Comparison of ENCODE assay signal across 16 mouse cellular contexts in genomic region chr8:121450211-121450610, GRCm38 (mm10).
"Had no signal": no experiment of that assay in that cellular context is flagged by ENCODE, and none has a peak within 500 bp of the region (broad histone marks: within the 10 kb centered on the region; RNA-seq: fewer than 3 reads in every experiment).

No protein-coding gene starts in this region.

- H3K4me3 ChIP-seq: limb, embryonic 10.5 days; limb, embryonic 13.5 days; liver, embryonic 12.5 days; liver, embryonic 15.5 days; lung, embryonic 15.5 days; megakaryocyte, embryonic 14.5 days; midbrain, embryonic 12.5 days had no signal

- H3K36me3 ChIP-seq: limb, embryonic 10.5 days; limb, embryonic 13.5 days; liver, embryonic 12.5 days; liver, embryonic 15.5 days; lung, embryonic 15.5 days; midbrain, embryonic 12.5 days had no signal

- H3K4me1 ChIP-seq: liver, embryonic 12.5 days; liver, embryonic 15.5 days; midbrain, embryonic 12.5 days had no signal

- H3K27me3 ChIP-seq: liver, embryonic 12.5 days; liver, embryonic 15.5 days; lung, embryonic 15.5 days; midbrain, embryonic 12.5 days had no signal

- DNase-seq: kidney, adult 2 months; kidney, postnatal 14 days; kidney, postnatal 4 days; liver; lung, adult 18-20 months; lung, postnatal 10 days; lung, postnatal 36 days; thymus, postnatal 25 days had no signal

- H3K27ac ChIP-seq: limb, embryonic 13.5 days; liver, embryonic 12.5 days; liver, embryonic 15.5 days; lung, embryonic 15.5 days; midbrain, embryonic 12.5 days had no signal

- H3K4me2 ChIP-seq: limb, embryonic 13.5 days; liver, embryonic 12.5 days; liver, embryonic 15.5 days; lung, embryonic 15.5 days; midbrain, embryonic 12.5 days had no signal

- H3K9ac ChIP-seq: limb, embryonic 13.5 days; liver, embryonic 12.5 days; liver, embryonic 15.5 days; lung, embryonic 15.5 days; midbrain, embryonic 12.5 days had no signal

- ATAC-seq: intestine, postnatal 0 days; liver, embryonic 12.5 days had no signal

- H3K9me3 ChIP-seq: limb, embryonic 10.5 days; limb, embryonic 13.5 days; liver, embryonic 12.5 days; liver, embryonic 15.5 days; lung, embryonic 15.5 days; megakaryocyte, embryonic 14.5 days; midbrain, embryonic 12.5 days had no signal
